Mouse (Mus musculus): ENCODE results near the gene Ctdsp1.

- TF ChIP-seq CTCF (IDR thresholded peaks at IDR 0.05; ENCODE audit: low read depth) (peak; percentile 98), EP300 (IDR thresholded peaks at IDR 0.05; ENCODE audit: low read depth) (peak; percentile 5)
Measured at GRCm38 (mm10) chr1:74397268-74397918, 6.1 kb downstream of the Ctdsp1 start.

All from liver, embryonic 14.5 days (tissue).